Mouse (Mus musculus): Measurements from ENCODE around the gene Cd180. TPM values are rescaled to one million over a fixed set of nuclear protein-coding genes. Genes with fewer than 3 reads are reported as not detected.

Gene Cd180
- total RNA-seq, 2 experiments from 2014 or later, result 1.8 to 1.9 TPM

DNA sequence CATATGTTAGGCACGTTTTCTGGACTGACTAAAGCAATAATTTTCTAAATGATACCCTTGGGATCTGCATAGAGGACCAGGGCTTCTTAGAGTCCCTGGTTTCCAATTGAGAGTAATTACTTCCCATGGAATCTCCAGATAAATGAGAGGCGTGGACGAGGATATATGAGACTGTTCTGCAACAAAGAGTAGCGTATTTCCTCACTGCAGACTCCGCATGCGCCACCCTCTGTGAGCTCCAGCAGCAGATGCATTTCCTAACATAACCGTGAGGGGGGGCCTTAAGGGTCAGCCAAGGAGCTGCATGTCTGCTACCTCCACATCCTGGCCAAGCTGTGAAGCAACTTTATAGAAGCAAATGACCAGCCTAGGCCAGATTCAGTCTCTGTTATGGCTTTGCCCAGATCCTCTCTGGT is 81.4 kb downstream of the Cd180 start:
- no peak for DNase-seq (ENCODE audit: low spot score in 2 of 2)

DNA sequence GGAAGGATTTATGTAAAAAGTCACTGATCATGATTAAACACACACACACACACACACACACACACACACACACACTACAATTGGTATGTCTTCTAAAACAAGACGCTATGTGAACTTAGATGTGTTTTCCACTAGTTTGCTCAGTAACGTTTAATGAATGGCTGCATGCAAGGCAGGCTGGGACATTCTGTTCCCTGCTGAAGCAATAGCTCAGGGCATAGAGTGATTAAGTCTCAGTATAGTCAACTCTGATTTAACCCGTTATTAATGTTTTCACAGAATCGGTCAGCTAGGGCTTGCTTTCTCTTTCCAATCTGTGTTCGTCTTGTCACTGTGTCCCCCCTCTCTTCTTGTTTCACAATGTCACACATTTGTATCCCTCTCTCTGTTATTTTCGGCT is 82.1 kb downstream of the Cd180 start:
- no peak for DNase-seq (ENCODE audit: low spot score in 2 of 2)

DNA sequence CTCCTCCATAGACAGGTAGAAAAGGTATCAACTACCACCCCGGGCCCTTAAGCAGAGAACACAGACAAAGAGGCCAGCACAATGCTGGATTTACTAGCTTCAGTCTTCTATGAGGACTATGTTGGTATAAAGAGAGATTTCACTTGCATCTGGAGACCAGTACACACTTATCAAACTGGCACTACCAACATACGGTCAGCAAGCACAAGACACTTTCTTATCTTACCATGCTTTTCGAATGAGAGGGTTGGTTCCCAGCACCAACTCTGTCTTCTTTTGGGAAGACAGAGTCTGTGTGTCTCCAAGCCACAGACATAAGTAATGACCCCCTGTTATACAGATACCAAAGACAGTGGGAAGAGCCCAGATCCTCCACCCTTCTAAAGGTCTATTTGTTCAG is 85.5 kb downstream of the Cd180 start:
- no peak for DNase-seq (ENCODE audit: low spot score in 2 of 2)

DNA sequence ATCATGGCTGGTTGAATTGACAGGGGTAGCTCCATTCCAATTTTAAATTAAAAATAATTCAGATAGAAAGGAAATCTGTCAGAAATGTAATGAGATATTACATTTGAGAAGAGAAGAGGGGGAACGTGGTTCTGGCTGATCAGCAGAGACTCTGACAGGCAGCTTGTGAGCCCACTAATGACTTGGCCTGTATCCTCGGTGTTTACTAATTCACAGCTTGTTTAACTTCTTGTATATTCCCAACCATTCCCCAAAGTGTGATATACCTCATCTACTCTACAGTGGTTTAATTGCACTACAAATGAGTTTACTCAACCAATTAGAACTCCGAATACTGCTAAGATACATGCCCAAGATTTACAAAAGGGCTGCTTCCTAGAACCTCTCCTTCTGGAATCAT is 85.9 kb downstream of the Cd180 start:
- DNase-seq (ENCODE audit: low spot score in 2 of 2), result no peak

DNA sequence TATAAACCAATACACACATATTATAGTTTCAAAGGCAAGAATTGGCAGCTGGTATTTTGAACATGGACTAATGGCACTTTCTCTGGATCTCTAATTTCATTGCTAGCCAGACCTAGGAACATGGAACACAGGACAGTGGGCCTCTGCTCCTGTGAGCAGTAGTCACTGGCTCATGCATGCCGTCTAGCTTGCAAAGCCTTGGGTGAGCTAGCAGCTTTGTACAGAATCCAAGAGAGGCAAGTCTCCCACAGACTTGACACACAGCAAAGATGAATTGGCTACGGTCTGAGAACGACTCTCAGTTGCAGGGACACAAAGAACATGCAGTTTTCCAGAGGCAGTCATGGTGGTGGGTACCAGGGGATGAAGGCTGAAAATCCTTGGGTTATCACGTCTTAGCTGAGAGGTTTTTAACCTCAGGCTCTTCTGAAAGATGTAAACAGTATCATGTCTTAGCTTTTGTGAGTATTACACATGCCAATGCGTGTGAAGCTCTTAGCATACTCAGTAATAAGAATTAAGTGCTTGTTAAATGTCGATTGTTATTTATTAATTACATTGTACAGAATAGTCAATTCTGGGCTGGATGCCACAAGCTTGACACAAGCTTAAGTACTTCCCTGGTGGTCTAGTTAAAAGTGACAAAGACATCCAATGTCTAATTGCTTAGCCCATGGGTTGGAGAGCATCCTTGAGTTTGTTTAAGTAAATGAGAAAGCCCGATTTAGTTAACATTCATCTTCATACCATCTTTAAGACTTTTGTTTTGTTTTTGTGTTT is 90.4 kb downstream of the Cd180 start:
- no peak for DNase-seq (ENCODE audit: low spot score in 2 of 2)

DNA sequence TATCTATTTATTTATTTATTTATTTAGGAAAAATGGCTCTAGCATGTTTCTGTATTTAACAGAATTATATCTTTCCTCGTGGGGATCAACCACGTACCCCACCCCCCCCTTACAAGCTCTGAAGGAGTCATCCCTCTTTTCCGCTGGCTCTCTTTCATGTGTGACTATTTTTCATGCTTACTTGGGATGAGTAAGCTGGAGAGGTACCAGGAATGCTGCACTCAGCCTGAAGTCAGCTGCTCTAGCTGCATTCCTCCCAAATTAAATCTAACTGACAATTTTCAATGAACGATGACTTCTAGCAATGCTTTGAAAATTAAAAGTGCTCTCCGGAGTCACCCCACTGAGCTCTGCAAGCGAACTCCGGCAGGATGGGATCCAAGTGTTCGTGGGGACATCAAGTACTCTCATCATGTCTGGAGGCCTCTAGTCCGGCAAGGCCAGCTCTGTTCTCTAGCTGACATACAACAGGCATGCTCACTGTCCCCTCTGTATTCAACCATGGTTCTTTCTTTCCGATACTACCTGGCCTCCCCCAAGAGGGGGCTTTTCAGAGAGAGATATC is 93.4 kb downstream of the Cd180 start:
- no peak for DNase-seq (ENCODE audit: low spot score in 2 of 2)

All from adrenal gland, postnatal 4 days (tissue).